Mouse (Mus musculus) cerebellum, adult 9-10 months (tissue): ENCODE data around the gene Agbl4.
"Not testable (repeated sequence)": the region's sequence is repeated elsewhere in the genome, so short reads cannot be mapped to it uniquely, and the experiment has no call there.

Source experiments
- DNase-seq: peaks from one replicate; pipeline ENCODE4 v3.0.0; 2022

Agbl4 gene

GRCm38 (mm10) chr4:110921013-110921412 is 523.6 kb downstream of the Agbl4 start:
- DNase-seq: no peak

DNA sequence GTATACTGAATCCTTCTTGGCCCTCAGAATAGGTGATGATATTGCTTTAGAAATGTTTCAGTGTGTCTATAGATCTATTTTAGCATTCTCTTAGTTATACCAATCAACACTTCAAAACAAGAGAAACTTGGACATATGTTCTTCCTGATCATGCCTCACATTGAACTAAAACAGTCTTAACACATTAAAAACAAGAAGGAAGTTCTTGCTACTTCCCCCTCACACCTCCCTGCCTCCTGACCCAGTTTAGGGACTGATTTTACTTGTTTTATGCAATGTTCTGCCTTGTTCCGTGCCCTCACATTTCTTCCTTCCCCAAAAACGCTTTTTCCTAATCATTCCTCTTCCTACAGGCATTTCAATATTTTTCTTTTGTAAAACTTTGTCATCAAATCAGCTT is 604.2 kb downstream of the Agbl4 start:
- no peak for DNase-seq

- DNase-seq: no peak
Measured at GRCm38 (mm10) chr4:111004719-111005479, 607.4 kb downstream of the Agbl4 start.

DNA sequence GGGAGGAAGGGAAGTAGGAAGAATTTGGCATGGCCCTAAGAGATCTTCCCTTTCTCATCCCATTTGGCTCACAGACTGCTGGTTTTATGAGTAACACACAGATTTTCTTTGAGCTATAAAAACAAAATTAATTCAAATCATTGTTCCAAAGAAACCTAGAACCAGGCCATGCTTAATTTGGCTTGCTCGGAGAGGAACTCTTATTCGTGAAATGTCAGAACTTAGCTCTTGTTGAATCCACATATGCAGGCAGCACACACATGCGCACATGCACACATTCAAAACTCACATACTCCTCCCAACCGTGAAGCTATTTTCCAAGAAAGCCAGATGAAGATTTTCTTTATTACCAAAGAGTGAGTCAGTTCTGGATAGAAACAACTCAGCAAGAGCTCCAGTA is 621.9 kb downstream of the Agbl4 start:
- no peak for DNase-seq

DNA sequence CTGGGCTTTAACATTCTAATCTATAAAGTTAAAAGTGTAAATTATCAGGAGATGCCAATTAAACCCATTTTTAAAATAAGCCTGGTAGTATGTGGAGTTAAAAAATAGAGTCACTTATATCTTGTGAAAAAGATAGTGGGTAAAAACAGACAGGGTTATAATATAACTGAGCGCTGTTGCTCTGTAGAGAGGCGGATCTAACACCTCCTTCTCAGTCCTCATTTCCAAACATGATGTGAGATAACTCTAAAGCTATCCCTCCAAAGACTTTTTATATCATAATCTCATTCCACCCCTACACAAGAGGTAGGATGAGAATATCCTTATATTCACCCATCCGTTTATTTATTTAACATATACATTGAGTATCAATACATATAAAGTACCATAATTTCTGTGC is 669.9 kb downstream of the Agbl4 start:
- no peak for DNase-seq

DNA sequence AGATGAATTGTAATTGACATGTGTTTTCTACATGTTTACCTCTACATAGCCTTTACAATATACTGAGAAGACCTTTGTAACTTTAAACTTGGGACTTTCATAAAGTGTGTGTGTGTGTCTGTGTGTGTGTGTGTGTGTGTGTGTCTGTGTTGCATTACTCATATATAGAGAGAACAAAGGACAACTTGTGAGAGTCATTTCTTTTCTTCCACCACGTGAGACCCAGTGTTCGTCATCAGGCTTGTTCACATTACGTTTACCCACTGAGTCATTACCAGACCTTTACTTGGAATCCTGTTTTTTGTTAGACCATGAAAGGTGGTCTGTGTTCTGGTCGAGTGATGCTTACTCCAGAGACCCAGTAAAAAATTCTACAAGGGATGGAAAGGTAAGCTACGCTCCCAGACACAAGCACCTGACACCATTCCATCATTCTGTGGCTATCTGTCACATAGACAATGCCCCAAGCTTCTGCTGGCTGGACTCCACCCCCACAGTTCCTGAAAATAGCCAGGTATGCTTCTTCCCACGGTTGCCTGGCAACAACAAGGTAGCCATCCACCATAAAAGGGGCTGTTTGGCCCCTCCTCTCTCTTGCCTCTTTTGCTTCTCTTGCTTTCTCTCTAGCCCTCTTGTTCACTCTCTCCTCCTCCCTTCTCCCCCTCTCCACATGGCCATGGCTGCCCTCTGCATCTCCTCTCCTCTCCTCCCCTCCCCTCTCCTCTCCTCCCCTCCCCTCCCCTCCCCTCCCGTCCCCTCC is 676.5 kb downstream of the Agbl4 start:
- no peak for DNase-seq

- DNase-seq: no peak
Measured at GRCm38 (mm10) chr4:111074701-111075154, 677.3 kb downstream of the Agbl4 start.

DNA sequence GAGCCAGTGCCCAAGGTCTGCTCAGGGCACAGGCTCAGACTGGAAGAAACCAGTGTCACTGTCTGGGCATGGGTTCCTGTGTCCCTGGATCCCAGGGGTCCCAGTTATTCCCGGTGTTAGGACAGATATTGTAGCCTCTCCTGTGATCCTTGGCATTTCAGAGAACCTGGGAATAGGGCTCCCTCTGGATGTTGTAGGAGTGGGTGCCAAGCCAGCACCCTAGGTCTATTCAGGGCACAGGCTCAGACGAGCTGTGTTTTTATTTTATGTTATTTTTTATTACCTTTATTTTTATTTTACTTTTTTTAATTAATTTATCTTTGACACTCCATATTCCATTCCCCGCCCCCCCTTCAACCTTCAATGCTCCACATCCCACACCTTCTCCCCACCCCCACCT is 680.3 kb downstream of the Agbl4 start:
- DNase-seq: no peak

DNA sequence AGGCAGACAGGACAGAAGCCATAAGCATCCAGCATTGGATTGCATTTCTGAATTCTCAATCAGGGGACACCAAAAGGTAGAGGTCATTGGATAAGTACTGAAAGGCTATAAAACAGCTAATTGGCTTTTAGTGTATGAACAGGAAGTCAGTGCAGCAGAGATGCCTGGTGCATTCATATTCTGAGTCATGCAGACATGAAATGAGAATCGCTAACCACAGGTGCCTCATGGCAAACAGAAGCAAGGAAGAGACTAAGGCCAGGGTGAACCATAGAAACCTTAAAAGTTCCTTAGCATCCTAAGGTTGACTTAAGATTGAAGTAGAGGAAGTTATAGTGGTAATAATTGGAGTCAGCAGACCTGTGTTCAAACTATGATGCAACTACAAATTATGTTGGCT is 687.9 kb downstream of the Agbl4 start:
- DNase-seq: no peak

GRCm38 (mm10) chr4:111136217-111137147 is 739.0 kb downstream of the Agbl4 start:
- no peak for DNase-seq

- DNase-seq: no peak
Measured at GRCm38 (mm10) chr4:111147748-111148147, 750.3 kb downstream of the Agbl4 start.

DNA sequence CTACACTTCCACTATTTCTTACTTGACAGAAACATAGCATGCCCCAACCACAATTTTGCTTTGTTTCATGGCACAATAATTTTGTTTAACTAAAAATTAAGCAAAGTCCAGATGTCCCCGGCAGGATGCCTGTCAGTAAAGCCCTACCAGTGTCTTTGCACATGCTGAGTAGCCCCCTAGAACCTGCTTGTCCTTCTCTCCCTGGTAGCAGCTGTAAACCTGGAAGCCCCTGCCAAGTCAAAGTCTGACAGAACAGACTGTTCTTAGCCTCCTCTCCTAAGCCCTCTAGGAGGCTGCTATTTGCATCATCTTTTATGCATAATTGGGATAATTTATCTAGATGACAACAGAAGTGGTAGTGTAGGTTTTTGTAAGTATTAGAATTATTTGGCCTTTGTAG is 758.4 kb downstream of the Agbl4 start:
- DNase-seq: no peak

DNA sequence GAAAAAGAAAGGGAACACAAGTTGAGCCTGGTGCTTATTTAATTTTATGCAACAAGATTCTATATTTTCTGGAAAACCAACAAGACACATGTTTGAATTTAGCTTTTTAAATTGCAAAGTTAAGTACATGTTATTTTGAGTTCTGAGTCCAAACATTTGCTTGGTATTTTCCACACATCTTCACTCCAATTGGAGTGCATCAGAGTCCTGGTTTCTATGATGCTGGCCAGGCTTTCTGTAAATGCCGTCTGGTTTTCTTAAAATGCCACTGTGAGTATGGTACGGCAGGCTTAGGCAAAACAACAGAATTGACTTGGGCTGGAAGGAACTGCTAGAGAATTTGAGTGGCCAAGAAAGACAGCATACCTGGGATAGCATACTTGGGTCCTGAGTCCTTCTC is 784.0 kb downstream of the Agbl4 start:
- no peak for DNase-seq

GRCm38 (mm10) chr4:111200100-111200499 is 802.6 kb downstream of the Agbl4 start:
- no peak for DNase-seq

- no peak for DNase-seq
Measured at GRCm38 (mm10) chr4:111215191-111215762, 817.8 kb downstream of the Agbl4 start.

- not testable (repeated sequence) for DNase-seq
Measured at GRCm38 (mm10) chr4:111219030-111219429, 821.6 kb downstream of the Agbl4 start.

DNA sequence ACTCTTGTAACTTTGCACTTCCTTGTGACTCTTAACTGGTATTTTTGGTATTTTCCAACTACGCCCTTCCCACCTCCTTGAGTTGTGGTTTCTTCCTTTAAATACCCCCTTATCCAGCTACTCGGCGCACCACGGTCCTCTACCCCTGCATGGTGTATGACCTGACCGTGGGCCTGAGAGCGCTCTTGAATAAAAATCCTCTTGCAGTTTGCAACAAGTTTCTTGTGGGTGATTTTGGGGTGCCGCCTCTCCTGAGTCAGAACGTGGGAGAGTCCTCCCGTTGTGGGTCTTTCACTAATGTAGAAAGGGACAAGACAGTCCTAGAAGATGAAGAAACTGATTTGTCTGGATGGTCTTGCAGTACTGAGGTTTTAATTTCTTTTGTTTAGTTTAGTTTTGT is 822.1 kb downstream of the Agbl4 start:
- DNase-seq: not testable (repeated sequence)

DNA sequence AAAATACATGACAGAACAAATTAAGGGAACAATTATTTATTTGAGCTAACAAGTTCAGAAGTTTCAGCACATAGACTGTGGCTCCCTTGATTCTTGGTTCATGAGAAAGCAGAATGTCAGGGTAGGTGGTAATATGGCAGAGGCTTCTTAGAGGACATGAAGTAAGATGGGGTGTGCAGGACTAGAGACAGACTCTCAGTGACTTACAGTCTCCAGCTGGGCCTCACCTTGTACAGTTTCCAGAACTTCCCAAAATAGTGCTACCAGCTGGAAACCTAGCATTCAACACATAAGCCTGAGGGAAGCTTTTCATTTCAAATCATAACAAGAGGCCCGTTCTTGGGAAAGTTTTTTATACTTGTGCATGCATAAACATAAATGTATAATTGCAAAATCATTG is 836.4 kb downstream of the Agbl4 start:
- DNase-seq: no peak

GRCm38 (mm10) chr4:111251917-111252316 is 854.5 kb downstream of the Agbl4 start:
- DNase-seq: no peak

GRCm38 (mm10) chr4:111255499-111255898 is 858.0 kb downstream of the Agbl4 start:
- no peak for DNase-seq

GRCm38 (mm10) chr4:111256931-111257330 is 859.5 kb downstream of the Agbl4 start:
- no peak for DNase-seq

DNA sequence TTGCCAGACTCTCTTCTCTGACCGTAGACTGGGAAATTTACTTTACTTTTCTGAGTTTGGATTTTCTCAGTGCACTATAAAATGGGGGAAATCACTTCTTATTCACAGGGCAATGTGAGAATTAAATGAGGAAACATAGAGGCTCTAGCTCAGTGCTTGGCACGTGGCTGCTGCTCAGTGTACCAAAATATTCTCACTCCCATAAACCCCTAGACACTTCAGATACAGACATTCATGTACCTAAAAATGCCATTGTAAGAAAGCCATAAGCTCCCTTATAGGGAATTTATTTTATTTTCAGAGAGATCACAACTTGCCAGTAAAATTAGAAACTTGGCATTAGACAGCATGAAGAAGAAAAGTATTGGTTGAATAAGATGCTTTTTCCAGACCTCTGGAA is 883.5 kb downstream of the Agbl4 start:
- no peak for DNase-seq

GRCm38 (mm10) chr4:111281836-111282235 is 884.4 kb downstream of the Agbl4 start:
- DNase-seq: no peak
